Mouse (Mus musculus): ENCODE results near the gene Racgap1. TPM values are rescaled to one million over a fixed set of nuclear protein-coding genes. Genes with fewer than 3 reads are reported as not detected.

Racgap1 gene
- polyA plus RNA-seq, 1 experiment from 2014 or later, result 105 TPM

DNA sequence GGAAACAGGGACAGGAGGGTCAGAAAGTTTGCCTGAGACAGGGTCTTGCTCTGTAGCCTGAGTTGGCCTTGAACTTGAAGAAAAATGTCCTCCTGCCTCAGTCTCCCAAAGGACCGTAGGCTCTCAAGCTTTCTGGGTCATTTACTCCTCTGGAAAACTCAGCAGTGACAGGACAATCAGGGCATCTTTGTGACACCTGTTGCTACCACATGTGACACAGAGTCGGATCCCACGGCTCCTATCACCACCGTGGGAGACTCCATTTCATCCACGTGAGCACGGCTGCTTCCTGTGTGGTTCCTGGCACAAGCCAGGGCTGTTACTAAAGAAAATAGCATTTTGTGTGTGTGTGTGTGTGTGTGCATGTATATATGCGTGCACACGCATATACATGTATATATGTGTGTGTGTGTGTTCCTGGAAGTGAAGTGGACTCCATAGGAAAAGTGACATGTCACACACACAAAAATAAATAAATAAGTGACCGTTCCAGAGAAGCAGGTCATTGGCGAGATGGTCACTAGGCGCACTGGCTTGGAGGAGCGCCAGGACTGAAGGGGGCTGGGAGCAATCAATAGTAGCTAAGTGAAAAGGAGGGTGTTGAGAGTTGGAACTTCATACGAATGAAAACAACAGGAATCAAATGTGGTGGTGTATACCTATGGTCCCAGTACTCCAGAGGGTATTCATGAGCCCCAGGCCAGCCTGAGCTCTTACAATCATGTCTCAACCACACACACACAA is 42.9 kb downstream of the Racgap1 start:
- H3K36me3 ChIP-seq, result no peaks in the 10 kb centered on the region
- H3K4me2 ChIP-seq, result no peak overlapping the region
- H3K9me3 ChIP-seq, result no peaks in the 10 kb centered on the region
- H3K9ac ChIP-seq, result no peak overlapping the region
- 75% methylated on average over 13 of the region's 13 CpGs for WGBS
- no peak overlapping the region for H3K4me3 ChIP-seq
- ATAC-seq (ENCODE audit: insufficient number of reproducible peaks, low FRiP score, low TSS enrichment, low read depth), result no peak
- peaks cover 2% of the 10 kb centered on the region for H3K27me3 ChIP-seq
- H3K4me1 ChIP-seq, result peaks cover 12% of the 10 kb centered on the region
- no peak overlapping the region for H3K27ac ChIP-seq

DNA sequence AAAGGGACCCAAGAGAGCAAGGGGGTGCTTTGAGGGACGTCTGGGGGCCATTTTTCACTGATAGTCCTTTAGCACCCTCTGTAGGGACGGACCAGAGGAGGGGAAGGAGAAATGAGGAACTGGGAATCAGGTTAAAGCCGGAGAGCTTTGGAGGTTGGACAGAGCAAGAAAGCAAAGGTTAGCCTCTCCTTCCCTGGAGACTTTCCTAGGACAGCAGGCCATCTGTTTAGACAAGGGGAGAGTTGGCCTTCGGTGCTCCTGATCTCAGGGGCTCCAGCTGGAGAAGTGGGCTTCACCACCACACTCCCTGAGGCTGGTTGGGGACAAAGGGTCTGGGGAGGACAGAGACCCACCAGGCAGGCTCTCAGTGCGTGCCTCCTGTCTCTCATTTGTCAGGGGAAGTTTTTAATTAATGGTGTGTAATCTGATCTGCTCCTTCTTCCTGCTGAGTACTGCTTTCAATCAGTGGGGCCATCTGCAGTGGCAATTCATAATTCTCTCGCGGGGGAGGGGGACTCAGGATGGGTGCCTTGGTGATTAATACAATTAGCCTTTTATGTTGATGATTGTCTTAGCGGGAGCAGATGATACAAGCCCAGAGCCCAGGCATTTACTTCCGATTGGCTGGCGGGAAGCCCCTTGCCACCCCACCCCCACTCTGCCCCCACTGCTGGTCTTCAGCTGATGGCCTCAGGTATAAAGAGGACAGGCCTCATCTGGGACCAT is 43.9 kb downstream of the Racgap1 start:
- WGBS, result 12% methylated on average over 10 of the region's 10 CpGs
- peaks cover 11% of the 10 kb centered on the region for H3K4me1 ChIP-seq
- H3K4me3 ChIP-seq, result no peak overlapping the region
- ATAC-seq (ENCODE audit: insufficient number of reproducible peaks, low FRiP score, low TSS enrichment, low read depth), result no peak
- no peaks in the 10 kb centered on the region for H3K9me3 ChIP-seq
- 0 out of 2 replicates have a peak, but pooled peaks cover 3% of the 10 kb centered on the region for H3K27me3 ChIP-seq
- H3K9ac ChIP-seq, result no peak overlapping the region
- H3K36me3 ChIP-seq, result no peaks in the 10 kb centered on the region
- no peak overlapping the region for H3K4me2 ChIP-seq
- H3K27ac ChIP-seq, result no peak overlapping the region

DNA sequence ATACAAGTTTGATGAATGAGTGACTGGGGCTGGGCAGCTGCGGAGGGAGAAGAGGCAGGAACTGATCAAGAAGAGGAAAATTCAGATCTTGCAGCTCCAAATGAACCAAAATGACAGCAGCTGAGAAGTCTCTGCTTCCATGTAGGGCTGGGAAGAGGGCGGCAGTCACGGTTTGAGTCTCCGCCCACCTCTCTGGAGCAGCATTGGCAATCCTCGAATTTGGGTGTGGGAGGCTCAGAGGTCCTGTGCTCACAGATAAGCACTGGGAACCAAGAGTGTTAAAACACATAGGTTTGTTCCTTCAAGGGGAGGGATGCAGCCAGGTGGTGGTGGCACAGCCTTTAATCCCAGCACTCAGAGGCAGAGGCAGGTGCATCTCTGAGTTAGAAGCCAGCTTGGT is 44.9 kb downstream of the Racgap1 start:
- 35% methylated on average over 5 of the region's 5 CpGs for WGBS
- H3K27me3 ChIP-seq, result peaks cover 7% of the 10 kb centered on the region; the same call in 1 of the 2 replicates
- no peak overlapping the region for H3K9ac ChIP-seq
- H3K4me3 ChIP-seq, result no peak overlapping the region
- no peaks in the 10 kb centered on the region for H3K9me3 ChIP-seq
- peaks cover 14% of the 10 kb centered on the region for H3K4me1 ChIP-seq
- H3K36me3 ChIP-seq, result no peaks in the 10 kb centered on the region
- no peak overlapping the region for H3K4me2 ChIP-seq
- no peak overlapping the region for H3K27ac ChIP-seq
- ATAC-seq (ENCODE audit: insufficient number of reproducible peaks, low FRiP score, low TSS enrichment, low read depth), result no peak

DNA sequence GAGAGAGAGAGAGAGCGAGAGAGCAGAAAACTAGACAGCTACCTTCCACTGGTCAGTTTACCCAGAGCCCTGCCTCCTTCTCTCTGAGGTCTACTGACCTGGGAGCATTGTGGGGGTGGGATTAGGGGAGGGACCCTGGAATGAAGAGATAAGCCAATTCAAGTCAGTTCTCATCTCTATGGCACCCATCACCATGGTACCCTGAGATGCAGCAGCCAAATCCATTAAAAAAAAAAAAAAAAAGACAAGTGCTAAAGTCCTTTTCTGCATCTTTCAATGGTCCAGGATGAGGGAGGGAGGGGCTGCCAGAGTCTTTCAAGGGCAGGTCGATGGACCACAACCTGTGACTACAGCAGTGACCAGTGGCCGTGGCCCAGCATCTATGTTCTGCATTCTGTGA is 45.9 kb downstream of the Racgap1 start:
- Histone ChIP-seq H3K4me1 (peaks cover 16% of the 10 kb centered on the region), H3K27ac (no peak overlapping the region), H3K4me3 (no peak overlapping the region), H3K36me3 (no peaks in the 10 kb centered on the region), H3K27me3 (peaks cover 16% of the 10 kb centered on the region; the same call in 1 of the 2 replicates), H3K4me2 (no peak overlapping the region), H3K9me3 (no peaks in the 10 kb centered on the region), H3K9ac (no peak overlapping the region)
- WGBS, result 76% methylated on average over 3 of the region's 3 CpGs
- no peak for ATAC-seq (ENCODE audit: insufficient number of reproducible peaks, low FRiP score, low TSS enrichment, low read depth)

DNA sequence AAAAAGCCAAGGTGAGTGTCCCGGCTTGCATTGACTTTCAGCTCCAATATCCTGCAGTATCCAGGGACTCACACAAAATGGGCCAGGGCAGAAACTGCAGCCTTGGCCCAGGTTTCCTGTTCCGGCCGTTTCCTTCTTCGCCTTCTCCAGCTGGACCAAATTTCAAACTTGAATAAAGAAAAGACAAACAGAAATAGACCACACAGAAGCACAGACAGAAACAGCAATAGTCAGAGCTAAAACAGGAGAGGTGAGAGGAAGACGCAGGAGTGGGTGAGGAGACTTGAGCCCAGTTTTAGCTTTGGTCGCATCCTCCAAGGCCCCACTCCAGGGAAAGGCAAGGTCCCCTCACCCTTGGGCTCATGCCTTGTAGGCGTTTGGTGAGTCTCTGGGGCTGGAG is 48.2 kb downstream of the Racgap1 start:
- WGBS, result 73% methylated on average over 7 of the region's 7 CpGs
- no peaks in the 10 kb centered on the region for H3K36me3 ChIP-seq
- no peak overlapping the region for H3K4me2 ChIP-seq
- H3K9ac ChIP-seq, result no peak overlapping the region
- no peak overlapping the region for H3K4me3 ChIP-seq
- H3K27me3 ChIP-seq, result peaks cover 32% of the 10 kb centered on the region
- peaks cover 16% of the 10 kb centered on the region for H3K4me1 ChIP-seq
- no peak for ATAC-seq (ENCODE audit: insufficient number of reproducible peaks, low FRiP score, low TSS enrichment, low read depth)
- no peaks in the 10 kb centered on the region for H3K9me3 ChIP-seq
- no peak overlapping the region for H3K27ac ChIP-seq

DNA sequence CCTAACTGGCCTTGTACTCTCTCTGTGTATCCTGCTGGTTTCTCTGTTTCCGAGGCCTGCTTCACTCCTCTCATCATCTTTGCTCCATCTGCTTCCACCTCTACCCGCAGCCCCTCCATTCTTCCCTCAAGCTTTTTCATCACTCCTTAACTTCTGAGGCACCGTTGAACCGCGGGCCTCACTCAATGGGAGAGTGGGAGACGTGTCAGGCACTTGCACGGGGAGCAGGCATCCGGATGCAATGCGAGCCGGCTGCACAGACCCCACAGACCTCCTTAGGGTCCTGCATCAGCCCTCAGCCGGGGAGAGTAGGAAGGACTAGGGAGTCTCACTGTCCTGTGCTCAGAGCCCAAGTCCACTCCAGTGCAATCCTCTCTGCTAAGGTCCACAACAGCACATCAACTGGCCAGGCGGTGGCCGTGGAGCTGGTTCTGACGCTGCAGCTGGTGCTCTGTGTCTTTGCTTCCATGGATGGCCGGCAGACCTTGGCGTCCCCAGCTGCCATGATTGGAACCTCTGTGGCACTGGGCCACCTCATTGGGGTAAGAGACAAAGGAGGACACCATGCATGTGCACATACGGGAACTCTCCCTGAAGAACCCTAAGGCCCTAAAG is 49.1 kb downstream of the Racgap1 start:
- Histone ChIP-seq H3K9me3 (no peaks in the 10 kb centered on the region), H3K27ac (no peak overlapping the region), H3K4me2 (no peak overlapping the region), H3K4me3 (no peak overlapping the region), H3K36me3 (no peaks in the 10 kb centered on the region), H3K27me3 (peaks cover 39% of the 10 kb centered on the region), H3K4me1 (peaks cover 9% of the 10 kb centered on the region), H3K9ac (no peak overlapping the region)
- no peak for ATAC-seq (ENCODE audit: insufficient number of reproducible peaks, low FRiP score, low TSS enrichment, low read depth)
- 67% methylated on average over 17 of the region's 17 CpGs for WGBS

DNA sequence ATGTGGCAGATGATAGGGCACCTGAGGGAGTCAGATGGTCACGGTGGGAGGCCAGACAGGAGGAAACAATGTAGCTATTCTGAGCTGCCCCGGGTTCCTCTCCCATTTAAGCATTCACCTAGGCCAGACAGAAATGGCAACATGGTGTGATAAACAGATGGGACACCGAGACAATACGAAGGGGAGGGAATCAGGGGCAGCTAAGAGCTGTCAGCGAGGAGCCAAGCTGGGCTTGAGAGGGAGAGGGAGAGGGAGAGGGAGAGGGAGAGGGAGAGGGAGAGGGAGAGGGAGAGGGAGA is 49.7 kb downstream of the Racgap1 start:
- Histone ChIP-seq H3K9ac (no peak overlapping the region), H3K4me2 (no peak overlapping the region), H3K27ac (no peak overlapping the region), H3K4me3 (no peak overlapping the region), H3K4me1 (peaks cover 8% of the 10 kb centered on the region; the same call in 1 of the 2 replicates), H3K36me3 (no peaks in the 10 kb centered on the region), H3K9me3 (no peaks in the 10 kb centered on the region), H3K27me3 (peaks cover 42% of the 10 kb centered on the region)
- ATAC-seq (ENCODE audit: insufficient number of reproducible peaks, low FRiP score, low TSS enrichment, low read depth), result no peak
- 54% methylated on average over 4 of the region's 5 CpGs for WGBS

DNA sequence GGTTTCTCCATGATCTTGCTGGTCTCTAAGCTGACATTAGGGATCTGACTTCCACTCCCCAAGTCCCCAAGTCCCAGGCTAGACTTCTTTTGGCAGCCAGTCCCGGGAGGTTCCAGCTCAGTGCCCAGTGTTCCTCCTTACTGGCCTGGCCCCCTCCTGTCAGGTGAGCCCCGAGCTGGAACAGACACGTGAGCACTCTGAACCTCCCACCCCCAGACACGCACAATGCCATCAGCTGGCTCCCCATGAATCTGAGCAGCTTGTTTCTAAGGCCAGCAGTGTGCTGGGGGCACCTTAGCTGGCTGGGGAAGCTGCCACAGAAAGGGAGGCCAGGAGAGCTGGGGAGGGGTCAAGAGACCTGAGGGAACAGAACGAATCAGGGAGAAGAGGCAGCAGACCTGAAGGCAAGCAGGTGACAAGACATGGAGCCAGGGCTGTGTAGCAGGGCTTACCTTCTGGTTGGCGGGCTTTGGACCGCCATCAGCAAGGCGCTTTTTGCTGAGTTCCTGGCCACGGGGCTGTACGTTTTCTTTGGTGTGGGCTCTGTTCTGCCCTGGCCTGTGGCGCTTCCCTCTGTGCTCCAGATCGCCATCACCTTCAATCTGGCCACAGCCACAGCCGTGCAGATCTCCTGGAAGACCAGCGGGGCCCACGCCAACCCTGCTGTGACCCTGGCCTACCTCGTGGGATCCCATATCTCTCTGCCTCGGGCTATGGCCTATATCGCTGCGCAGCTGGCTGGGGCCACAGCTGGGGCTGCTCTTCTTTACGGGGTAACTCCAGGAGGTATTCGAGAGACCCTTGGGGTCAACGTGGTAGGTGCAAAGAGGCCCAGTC is 50.3 kb downstream of the Racgap1 start, which contains the start of gene Aqp6:
Aqp6 (plus strand) TSS at position 415 of the 837 bp plus-strand sequence.
- H3K9me3 ChIP-seq, result no peaks in the 10 kb centered on the region
- peaks cover 42% of the 10 kb centered on the region for H3K27me3 ChIP-seq
- ATAC-seq (ENCODE audit: insufficient number of reproducible peaks, low FRiP score, low TSS enrichment, low read depth), result no peak
- 63% methylated on average over 22 of the region's 22 CpGs for WGBS
- H3K27ac ChIP-seq, result no peak within 1 kb of the TSS
- no peaks in the 10 kb centered on the region for H3K36me3 ChIP-seq
- no peak within 1 kb of the TSS for H3K9ac ChIP-seq
- peaks cover 9% of the 10 kb centered on the region for H3K4me1 ChIP-seq
- no peak within 1 kb of the TSS for H3K4me2 ChIP-seq
- no peak within 1 kb of the TSS for H3K4me3 ChIP-seq

DNA sequence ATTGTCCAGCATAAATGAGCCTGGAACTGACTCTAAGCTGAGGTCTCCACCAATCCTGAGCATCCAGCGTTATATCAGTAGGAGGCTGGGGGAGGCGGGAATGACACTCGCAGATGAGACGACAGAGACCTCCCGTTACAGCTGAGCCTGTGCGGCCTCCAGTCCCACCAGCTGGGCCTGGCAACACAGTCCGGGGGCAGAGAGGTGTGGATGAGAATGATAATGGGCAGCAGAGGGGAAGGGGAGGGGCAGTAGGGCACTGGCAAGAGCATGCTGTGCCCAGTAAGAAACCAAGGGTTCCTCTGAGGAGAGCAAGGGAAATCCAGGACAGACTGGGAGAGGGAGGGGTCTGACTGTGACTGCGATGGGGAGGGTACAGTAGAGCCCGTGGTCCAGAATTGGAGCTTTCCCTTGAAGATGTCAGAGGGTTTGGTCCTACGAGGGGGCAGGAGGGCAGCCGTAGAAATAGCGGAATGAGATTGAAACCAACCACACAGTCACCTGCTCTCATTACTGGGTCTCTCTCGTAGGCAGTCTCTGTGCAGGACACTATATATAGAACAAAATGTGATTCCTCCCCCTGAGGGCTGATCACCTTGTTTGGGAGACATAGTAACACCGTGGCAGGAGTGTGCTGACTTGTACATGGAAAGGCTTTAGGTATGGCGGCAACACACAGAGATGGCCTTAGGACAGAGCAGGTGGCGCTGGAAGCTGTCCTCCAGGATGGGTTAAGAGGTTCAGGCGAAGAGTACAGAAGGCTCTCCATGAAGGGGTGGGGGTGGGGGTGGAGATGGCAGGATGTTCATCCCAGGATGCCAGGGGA is 52.0 kb downstream of the Racgap1 start:
- Histone ChIP-seq H3K9ac (no peak overlapping the region), H3K4me3 (no peak overlapping the region), H3K4me1 (peaks cover 14% of the 10 kb centered on the region), H3K27ac (no peak overlapping the region), H3K9me3 (no peaks in the 10 kb centered on the region), H3K36me3 (no peaks in the 10 kb centered on the region), H3K4me2 (no peak overlapping the region), H3K27me3 (peaks cover 56% of the 10 kb centered on the region)
- WGBS, result 58% methylated on average over 17 of the region's 17 CpGs
- no peak for ATAC-seq (ENCODE audit: insufficient number of reproducible peaks, low FRiP score, low TSS enrichment, low read depth)

DNA sequence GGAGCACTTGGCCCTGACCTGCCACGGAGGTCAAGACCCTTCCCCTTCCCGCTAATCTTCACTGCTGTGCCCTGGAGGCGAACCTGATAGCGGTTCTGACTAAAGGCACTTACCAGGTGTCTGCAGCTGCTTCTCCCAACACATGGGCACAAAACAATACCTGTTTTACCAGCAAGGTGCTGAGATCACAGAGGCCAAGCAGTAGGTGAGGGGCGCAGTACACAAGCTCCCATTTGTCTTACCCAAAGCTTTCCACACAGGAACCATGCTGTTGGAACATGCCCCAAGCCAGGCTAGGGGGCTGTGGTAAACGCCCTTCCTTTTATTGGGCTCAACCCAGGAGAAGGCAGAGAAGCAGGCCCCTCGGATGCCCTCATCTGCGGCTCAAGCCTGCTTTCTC is 53.9 kb downstream of the Racgap1 start:
- no peak overlapping the region for H3K4me2 ChIP-seq
- H3K4me3 ChIP-seq, result no peak overlapping the region
- whole genome bisulfite sequencing, result 38% methylated on average over 8 of the region's 8 CpGs
- no peak overlapping the region for H3K27ac ChIP-seq
- H3K9ac ChIP-seq, result no peak overlapping the region
- no peaks in the 10 kb centered on the region for H3K9me3 ChIP-seq
- ATAC-seq (ENCODE audit: insufficient number of reproducible peaks, low FRiP score, low TSS enrichment, low read depth), result no peak
- H3K4me1 ChIP-seq, result peaks cover 11% of the 10 kb centered on the region
- peaks cover 72% of the 10 kb centered on the region for H3K27me3 ChIP-seq
- H3K36me3 ChIP-seq, result no peaks in the 10 kb centered on the region

DNA sequence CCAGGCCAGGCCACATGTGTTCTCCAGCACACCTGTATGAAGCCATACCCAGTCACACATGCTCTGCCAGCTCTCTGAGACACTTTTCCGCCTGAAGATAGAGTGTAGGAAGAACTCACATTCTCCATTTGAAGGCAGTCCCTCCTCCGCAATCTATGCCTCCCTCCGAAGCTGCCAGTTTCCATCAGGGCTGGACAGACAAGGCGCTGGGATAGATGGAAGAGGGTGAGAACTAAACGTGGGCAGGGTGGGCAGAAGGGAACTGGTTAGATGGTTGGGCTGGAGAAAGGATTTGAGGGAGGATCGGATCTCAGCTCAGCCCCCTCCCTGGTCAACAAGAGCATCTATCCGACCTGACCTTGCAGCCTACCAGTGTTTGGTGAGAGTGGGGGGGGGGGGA is 54.6 kb downstream of the Racgap1 start:
- H3K27ac ChIP-seq, result no peak overlapping the region
- no peak overlapping the region for H3K4me2 ChIP-seq
- H3K27me3 ChIP-seq, result peaks cover 76% of the 10 kb centered on the region
- H3K9me3 ChIP-seq, result no peaks in the 10 kb centered on the region
- WGBS, result 62% methylated on average over 7 of the region's 7 CpGs
- ATAC-seq (ENCODE audit: insufficient number of reproducible peaks, low FRiP score, low TSS enrichment, low read depth), result no peak
- H3K9ac ChIP-seq, result no peak overlapping the region
- no peak overlapping the region for H3K4me3 ChIP-seq
- no peaks in the 10 kb centered on the region for H3K36me3 ChIP-seq
- peaks cover 11% of the 10 kb centered on the region for H3K4me1 ChIP-seq

Data from limb, embryonic 15.5 days (tissue).